Mouse (Mus musculus): ENCODE measurements around the gene Tpsg1.

Gene Tpsg1

DNA sequence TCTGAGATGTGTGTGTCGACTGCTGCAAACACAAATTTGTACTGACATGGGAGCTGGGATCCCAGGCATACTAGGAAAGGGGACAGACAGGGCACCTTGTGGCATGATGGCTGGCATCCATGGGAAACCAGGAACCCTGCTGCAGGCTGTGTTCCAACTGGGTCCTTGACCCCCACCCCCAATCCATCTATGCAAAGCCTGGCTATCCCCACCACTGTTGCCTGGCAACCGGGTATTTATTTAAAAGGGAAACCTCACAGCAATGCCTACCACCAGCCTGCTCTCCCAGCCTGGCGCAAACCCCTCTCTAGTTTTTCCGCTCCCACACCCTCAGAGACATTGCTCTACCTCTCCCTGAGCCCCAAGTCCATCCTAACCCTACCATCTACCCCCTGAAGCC lies 38.3 kb downstream of the Tpsg1 start:
- DNase-seq (ENCODE audit: low spot score in 2 of 2): no peak

DNA sequence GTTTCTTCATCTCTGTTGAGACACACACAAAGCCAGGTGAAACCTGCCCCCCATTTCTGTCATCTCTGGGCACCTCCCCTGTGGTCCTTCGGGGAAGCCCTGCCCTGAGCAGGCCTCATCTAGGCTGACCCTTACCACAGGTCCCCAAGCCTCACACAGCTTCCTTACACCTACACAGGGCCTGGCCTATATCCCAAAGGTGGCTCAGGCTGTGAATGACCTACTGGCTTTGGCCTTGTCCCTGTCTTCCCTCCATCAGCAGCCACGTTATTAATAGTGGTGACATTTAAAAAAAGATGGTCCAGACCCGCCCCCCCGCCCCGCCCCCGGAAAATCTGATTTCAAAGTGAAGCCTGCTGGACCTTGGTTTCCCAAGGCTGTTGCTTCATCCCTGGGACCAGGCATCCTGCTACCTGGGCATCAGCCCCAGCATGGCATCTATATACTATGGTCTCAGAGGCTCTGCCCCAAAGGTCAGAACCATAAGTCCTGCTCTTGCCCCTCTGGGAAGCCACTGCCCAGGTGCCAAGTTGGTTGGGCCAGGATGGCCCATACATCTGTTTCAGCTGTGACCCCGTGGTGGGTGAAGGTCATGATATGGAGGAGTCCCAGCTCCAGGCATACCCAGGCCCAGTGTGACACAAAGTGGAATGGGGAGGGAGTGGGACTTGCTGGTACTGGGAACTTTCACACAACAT lies 39.4 kb downstream of the Tpsg1 start:
- no peak for DNase-seq (ENCODE audit: low spot score in 2 of 2)

DNA sequence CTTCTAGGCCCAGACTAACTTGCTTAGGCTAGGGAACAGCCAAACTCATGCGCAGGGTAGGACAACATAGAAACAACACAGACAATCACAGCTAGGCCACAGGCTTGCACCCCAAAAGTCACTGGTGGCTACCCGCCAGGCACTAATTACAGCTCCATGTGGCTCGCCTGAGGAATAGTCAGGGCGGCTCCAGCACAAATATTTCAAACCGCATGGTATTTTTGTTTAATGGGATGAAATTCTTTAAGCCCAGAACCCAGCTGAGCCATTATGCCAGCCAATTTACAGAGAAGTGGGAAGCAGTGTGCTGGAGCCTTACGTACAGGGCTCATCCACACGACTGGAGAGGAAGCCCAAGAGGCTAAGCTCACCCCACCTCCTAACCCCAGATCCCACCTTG lies 40.5 kb downstream of the Tpsg1 start:
- no peak for DNase-seq (ENCODE audit: low spot score in 2 of 2)

DNA sequence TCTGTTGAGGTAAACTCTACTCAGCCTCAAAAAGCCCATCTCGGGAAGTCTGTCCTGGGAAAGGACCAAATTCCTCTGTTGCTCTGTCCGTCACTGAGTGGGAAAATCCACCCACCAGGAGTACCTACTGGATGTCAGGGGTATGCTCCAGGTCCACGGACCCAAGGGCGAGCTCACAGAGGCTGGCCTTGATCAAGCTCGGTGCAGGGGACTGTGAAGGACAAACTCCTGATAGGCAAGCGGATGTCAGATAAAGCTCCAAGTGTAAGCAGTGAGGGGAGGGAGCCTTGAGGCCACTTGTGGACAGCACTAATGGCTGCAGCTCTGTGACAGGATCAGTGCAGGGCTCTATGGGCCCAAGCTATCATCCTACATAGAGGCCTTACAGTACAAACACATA lies 41.1 kb downstream of the Tpsg1 start:
- no peak for DNase-seq (ENCODE audit: low spot score in 2 of 2)

DNA sequence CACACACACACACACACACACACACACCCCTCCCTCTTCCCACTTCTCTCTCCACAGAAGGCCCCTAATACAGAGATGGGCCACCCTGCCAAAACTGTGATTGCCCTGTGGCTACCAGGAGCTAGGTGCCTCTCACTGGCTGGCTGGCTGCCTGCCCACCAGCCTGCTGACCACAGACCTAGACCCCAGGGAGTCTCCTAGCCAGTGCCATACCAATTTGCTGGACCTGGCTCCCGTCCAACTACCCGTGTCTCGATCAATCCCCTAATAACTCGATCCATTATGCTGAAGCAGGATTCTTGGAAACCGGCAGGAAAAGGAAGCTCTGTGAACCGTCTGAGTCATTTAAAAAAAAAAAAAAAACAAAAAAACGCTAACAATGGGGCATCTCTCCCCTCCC lies 41.7 kb downstream of the Tpsg1 start:
- no peak for DNase-seq (ENCODE audit: low spot score in 2 of 2)

DNA sequence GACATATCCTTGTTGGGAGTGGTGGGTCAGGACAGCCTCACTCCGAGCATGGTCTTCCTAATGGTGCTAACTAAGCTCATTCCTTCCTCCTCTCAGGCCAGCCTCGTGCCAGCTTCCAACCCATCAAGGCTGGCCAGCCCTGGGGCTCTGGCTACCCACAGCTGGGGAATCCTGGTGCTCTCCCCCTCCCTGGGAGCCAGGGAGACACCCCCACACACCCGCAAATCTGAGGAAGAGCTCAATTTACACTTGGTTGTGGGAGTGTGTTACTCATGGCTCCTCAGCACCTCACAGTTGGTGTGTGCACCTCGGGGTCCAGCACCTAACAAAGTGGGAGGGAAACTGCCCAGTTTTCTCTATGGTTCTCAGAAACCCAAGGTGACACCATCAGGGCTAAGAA lies 42.2 kb downstream of the Tpsg1 start:
- DNase-seq (ENCODE audit: low spot score in 2 of 2): no peak

DNA sequence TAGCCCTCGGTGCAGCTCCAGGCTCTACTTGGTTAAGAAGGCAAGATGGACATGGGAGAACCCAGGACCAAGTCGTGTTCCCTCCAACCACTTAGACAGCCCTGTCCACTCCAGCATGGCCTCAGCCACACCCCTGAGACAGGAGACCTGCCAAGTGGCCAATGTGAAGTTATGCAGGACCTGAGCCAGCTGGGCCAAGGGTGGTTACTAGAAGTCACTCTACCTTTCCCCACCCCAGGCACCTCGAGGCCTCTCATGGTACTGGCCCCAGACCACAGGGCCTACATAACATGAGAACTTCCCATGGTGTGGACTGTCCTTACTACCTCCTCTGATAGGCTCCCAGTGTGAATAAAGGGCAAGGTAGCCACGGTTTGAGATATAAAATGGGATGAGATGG lies 45.1 kb downstream of the Tpsg1 start:
- DNase-seq (ENCODE audit: low spot score in 2 of 2): no peak

DNA sequence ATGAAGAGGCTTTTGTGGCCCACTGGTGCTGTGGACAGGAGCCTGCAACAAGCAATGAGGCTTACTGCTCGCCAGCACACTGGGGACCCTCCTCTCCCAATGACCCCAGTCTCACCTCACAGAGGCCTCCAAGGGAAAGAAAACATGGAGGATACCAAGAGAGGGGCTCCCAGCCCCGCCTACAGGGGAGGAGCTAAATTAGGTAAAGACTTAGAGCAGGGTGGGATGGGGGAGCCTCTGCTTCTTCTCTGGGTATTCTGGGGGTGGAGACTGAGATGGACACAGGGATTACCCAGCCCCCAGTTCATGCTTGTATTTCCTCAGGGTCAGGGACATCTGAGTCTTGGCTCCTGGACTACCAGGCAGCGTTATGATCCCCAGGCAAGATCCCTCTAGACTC lies 45.8 kb downstream of the Tpsg1 start:
- no peak for DNase-seq (ENCODE audit: low spot score in 2 of 2)

DNA sequence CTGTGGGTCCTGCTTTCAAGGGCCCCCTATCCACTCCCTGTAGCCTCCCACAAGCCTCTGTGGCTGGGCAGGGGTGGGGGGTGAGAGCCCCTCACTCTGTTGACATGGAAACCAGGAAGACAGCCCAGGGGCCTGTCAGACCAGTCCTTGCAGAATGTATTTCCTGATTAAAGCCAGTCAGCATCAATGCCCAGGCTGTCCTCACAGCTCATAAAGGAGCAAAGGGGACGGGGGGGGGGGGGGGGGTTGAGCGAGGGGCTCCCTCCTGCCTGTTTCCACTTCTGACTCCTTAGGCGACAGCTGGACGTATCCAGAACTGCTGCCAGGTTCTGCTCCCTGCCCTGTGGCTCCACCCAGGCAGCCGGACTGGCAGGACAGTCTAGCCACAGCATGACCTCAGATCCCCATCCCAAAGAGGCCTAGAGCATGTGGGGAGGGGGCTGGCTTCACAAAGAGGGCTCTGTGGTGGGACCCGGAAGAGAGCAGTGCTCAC lies 46.4 kb downstream of the Tpsg1 start:
- DNase-seq (ENCODE audit: low spot score in 2 of 2): no peak

DNA sequence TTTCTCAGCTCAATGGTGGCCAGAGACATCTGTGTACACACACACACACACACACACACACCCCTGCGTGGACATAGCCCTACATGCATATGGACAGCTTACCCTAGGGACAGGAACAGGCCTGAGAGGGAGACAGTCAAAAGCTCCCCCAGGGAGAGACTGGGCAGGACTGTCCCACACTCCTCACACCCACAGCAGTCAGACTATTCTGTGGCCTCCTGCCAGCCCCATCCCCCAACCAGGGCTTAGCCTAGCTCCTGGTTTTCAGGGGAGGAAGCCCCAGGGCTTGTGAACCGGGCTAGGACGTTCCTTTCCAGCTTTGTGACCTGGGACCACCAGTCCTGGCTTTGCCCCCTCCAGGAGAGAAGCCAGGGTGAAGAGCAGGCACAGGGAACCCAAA lies 47.1 kb downstream of the Tpsg1 start:
- DNase-seq (ENCODE audit: low spot score in 2 of 2): no peak

DNA sequence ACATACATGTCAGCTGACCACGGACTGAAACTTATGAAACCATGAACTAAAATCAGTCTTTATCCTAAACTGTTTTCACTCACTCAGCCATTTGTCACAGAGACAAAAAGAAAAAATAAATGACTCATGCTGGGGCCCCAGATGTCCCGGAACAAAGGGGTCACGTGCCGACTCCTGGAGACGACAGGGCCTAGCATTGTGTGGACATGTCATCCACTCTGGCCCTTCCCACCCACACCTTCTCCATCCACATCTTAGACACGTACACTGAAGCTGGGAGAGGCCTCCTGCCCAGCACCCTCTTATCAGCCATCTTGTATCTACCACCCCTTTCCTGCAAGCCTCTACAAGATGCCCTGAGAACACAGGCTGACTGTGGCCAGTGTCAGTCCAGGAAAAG lies 48.9 kb downstream of the Tpsg1 start:
- DNase-seq (ENCODE audit: low spot score in 2 of 2): no peak

DNA sequence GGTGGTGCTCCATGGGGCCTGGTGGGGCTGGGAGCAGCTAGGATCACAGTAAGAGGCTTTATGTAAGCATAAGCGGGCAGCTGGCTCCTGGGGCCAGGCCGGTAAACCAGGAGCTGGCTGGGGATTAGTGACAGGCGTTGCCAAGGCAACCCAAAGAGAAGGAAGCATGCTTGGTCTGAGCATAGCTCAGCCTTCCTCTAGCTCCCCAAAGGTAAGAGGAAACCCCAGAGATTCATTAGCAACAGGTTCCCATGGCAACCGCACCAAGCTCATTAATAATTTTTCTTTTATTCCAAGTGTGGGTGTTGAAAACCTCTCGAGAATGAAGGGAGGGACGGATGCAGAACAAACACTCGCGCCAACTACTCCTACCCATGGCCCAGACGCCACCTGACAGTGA lies 49.9 kb downstream of the Tpsg1 start:
- no peak for DNase-seq (ENCODE audit: low spot score in 2 of 2)

DNA sequence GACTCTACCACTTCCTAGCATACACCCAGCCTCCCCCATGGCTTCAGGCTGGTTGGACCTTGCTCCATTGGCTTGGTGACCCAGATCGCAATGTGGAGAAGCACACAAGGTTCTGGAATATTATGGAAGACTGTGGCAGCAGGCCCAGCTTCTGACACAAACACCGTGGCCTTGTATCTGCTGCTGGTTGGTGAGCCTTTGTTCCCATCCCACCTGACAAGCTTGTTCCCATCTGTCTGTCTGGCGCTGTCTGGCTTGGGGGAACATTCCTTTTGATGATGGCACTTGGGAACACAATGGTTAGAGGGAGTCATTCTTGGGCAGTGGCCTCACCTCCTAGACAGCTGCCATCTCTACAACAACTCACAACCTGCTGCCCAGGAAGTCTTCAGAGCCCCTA lies 51.9 kb downstream of the Tpsg1 start:
- no peak for DNase-seq (ENCODE audit: low spot score in 2 of 2)
